Mouse (Mus musculus): Measurements from ENCODE around the gene Cdc14a. TPM values are rescaled to one million over a fixed set of nuclear protein-coding genes. Genes with fewer than 3 reads are reported as not detected.
A peak's percentile ranks its signal among the peaks of the same experiment; 100 is the strongest.
"Not testable (repeated sequence)": the region's sequence is repeated elsewhere in the genome, so short reads cannot be mapped to it uniquely, and the experiment has no call there.

Cdc14a gene
- total RNA-seq, 2 experiments from 2014 or later, result 4.3 to 4.5 TPM

DNA sequence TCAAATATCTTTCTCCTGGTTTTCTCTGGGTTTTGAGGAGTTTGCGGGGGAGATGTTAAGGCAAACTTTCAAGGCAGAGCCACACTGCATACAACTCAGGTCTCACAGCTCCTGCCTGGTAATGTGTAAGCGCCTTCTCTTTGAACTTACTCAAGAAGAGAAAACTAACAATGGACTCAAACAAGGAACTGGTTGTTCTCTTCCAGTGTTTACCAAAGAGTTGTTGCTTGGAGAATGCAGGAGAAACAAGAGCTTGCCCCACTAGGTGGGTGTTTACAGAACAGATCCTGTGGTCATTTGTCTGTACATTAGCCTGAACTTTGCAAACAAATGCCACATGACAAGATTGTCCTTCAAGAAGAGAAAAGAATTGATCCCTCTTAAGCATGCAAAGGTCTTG is 48.4 kb downstream of the Cdc14a start:
- DNase-seq (ENCODE audit: extremely low spot score in 1 of 2, low spot score in 1 of 2), result no peak

DNA sequence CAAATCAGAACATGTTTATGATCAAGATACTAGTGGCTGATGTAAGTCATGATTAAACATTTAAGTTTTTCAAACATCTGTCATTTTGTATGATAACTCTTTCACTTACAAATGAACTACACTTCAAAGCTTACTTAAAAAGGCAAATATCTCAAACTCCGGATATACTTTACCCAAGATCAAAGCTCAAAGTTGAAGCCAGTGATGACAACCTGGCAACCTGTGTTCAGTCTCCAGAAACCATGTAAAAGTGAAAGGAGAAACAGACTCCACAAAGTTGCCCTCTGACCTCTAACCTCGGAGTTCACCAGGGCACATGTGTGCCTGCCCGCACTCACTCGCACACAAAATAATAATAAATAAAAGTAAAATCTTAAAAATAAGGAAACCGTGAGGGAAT is 49.3 kb downstream of the Cdc14a start:
- no peak for DNase-seq (ENCODE audit: extremely low spot score in 1 of 2, low spot score in 1 of 2)

DNA sequence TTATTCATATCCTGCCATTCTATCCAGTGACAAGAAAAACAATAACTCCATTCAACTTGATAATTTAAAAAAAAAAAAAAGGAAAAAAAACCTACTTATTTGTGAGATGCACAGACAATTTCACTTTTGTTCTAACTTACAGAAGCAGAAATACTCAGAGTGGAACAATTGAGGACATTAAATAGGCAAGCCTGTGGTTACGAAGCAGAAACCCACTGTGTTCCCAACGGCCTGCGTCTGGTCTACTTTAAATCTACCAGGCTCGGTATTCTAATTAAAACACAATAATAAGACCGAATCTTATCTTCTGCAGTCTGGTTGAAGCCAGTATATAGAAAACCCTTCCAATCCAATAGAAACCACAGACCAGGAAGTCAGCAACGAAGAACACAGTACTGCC is 50.6 kb downstream of the Cdc14a start:
- no peak for DNase-seq (ENCODE audit: extremely low spot score in 1 of 2, low spot score in 1 of 2)

DNA sequence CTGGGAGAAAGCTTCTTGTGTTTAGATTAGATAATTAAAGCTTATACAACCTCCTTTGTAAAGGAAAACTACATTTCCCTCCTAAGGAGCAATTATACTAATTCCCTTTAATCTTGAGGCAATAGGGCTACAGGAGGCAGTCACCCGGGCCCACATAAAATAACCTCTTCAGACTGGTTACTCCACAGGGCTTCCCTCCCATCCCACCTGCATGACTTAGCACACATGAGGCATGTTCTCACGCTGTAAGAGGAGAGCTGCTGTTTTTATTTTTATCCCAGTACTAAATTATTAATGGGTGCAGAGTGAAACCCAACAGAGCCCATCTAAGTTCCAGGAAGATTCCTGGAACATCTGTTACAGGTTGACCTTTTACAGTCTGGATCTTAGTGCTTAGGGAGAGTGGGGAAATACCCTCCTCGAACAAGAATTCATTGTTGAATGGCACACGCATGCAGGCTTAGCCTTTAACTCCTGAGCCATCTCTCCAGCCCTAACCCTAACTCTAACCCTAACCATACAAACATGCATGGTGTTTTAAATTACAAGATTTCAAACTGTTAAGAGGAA is 54.9 kb downstream of the Cdc14a start:
- DNase-seq (ENCODE audit: extremely low spot score in 1 of 2, low spot score in 1 of 2), result no peak

DNA sequence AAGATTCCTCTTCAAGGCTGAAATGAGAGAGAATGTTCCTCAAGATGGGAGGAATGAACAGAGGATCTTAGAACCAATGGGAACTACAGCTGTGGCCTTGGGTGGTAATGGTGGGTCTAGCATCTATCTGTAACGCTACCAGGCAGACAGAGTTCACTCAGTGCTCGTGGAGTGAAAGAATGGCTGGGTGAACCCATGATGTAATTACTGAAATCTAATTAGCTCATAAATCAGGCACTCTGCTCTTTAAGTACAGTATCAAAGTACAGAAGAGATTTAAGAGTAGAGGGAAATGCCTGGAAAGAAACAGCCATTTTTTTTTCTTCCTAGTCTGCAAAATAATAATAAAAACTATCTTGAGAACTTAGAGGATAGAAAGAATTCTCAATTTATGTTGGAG is 57.7 kb downstream of the Cdc14a start:
- DNase-seq (ENCODE audit: extremely low spot score in 1 of 2, low spot score in 1 of 2), result no peak

DNA sequence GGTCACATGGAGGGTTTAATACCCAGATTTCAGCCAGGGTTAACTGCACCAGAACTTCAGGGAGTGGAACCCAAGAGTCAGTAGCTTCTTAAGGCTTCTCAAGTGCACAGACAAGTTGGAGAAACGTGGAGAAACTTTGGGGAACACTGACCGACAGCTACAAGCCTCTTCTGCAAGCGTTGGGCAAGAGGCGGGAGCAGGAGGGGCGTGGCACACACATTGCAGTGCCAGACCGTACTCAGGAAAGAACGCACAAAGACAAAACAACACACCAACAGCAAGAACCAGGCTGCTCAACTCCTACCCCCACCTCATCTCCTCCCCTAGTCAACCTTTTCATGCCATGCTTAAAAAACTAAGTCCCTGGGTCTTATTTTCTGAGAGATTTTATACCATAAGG is 61.9 kb downstream of the Cdc14a start:
- no peak for DNase-seq (ENCODE audit: extremely low spot score in 1 of 2, low spot score in 1 of 2)

DNA sequence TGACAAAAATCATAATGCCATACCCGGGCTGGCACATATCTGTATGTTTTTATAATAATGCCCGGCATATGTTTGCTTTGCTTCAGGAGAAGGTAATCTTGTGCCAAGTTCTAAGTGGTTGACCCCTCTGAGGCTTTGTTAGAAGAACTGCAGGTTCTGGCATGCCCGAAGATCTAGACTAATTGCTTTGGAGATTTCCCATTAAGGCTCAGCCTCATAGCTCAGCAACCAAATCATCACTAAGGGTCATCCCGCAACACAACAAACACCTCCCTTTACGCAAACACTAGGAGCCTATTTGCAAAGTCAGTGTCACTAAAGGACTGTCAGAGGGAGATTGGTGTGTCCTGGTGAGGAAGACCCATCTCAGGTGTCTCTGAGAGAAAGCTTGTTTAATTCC is 62.7 kb downstream of the Cdc14a start:
- no peak for DNase-seq (ENCODE audit: extremely low spot score in 1 of 2, low spot score in 1 of 2)

DNA sequence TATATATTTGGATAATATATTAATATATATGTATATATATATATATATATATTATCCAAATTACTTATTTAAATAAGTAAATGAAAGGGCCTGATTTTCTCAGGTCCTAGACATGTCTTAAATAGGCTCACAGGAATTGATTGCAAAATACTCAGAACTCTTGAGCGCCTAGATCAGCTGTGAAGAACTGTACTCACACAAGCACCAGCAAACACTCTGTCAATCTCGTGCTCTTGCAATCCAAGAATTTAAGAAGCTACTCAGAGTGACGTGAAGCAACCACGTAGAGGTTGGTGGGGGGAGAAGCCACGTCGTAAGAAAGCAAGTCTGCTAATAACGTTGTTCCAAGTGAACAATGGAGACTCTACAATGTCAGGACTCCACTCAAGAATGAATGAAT is 66.0 kb downstream of the Cdc14a start:
- DNase-seq (ENCODE audit: extremely low spot score in 1 of 2, low spot score in 1 of 2), result no peak

DNA sequence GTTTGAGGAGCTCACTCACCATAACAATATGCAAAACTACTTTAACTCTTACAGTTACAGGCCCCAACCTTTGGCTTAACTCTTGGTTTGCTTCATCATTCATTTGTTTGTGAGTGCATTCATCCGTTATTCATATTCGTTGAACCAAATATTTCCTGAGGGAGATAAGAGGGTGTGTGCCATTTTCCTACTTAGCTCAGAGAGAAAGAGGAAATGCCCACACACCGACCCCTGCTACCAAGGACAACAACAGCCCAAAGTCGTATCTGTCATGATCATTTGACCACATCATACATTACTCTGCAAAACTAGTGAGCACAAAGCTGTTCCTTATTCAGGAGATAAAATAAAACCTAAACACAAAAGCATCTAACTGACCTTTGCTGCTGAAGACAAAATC is 66.7 kb downstream of the Cdc14a start:
- DNase-seq (ENCODE audit: extremely low spot score in 1 of 2, low spot score in 1 of 2), result no peak

DNA sequence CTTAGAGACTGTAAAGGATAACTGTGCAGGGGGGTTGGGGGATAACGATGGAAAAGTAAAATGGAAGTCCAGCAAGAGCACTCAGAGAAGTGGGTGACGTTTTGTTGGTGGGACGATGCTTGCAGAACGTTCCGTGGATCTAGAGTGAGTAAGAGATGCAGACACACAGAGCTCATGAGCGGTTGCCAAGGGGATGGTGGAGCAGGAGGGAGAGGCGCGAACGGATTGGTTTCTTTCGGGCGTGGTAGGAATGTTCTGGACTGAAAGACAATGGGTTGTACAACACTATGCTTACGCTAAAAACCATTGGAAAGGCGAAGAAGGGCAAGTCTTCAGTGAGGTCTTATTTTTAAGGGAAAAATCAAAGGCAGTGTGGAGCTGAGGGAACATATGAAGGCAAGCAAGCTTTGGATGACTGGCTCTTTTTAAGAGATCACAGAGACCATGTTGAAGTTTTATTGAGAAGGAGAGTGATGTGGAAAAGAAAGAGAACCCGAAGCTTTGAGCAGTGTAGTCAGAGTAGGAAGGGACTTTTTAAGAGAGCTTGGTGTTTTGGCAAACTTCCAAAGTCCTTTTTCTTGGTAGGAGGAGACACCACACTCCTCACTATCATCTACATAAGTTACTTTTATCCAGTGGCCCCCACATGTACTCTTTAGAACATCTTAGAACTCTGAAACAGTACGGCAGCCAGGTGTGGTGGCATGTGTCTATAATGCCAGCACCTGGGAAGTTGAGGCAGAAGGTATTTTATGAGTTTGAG is 68.6 kb downstream of the Cdc14a start:
- DNase-seq (ENCODE audit: extremely low spot score in 1 of 2, low spot score in 1 of 2), result no peak

DNA sequence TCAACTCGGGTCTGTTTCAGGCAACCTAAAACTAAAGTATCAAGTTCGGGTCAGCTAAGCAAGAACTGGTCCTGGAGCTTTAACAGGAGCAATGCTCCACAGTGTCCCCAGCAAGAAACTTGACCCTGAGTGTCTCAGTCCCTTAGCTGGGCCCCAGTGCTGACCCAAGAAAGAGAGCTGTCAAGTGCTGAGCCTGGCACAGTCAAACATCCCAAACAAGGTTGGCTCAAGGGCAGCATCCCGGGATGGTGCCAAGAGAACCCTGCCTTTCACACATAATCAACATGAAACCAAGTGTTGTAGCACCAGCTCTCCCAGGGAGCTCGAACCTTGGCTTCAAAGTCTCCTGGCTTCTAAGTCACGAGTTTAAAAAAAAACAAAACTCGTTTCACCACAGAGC is 71.3 kb downstream of the Cdc14a start:
- DNase-seq (ENCODE audit: extremely low spot score in 1 of 2, low spot score in 1 of 2), result no peak

DNA sequence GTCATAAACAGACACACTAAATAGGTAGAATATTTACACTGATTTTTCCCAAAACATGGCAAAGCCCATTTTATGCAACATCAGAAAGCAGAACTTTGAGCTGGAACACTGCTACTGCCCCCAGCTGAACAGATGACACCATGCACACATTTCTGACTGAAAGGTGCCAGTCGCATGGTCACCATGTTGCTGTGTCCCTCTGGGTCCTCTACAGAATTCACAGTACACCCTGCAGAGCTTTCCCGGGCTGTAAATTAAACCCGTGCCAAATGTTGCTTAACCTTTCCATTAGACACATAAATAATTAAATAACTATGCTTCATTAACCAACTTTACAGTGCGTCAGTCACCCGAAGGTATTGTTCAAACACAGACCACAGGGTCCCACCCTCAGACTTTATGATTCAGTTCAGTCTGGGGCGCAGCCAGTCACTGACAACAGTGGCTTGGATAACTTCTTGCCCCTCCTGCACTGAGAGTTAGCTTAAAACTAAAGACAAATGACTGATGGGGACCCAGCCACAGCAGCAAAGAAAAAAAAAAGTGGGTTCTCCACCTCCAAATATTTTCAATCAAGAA is 73.4 kb downstream of the Cdc14a start:
- DNase-seq (ENCODE audit: extremely low spot score in 1 of 2, low spot score in 1 of 2), result no peak

DNA sequence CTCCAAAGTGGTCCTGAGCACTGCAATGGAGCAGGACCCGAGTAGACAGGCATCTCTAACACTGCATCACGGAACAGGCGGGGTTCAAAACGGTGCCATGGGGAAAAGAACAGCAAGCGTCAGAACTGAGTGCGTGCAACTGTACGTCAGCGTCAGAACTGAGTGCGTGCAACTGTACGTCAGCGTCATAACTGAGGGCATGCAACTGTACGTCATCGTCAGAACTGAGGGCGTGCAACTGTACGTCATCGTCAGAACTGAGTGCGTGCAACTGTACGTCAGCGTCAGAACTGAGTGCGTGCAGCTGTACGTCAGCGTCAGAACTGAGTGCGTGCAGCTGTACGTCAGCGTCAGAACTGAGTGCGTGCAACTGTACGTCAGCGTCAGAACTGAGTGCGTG is 76.3 kb downstream of the Cdc14a start:
- not testable (repeated sequence) for DNase-seq (ENCODE audit: extremely low spot score in 1 of 2, low spot score in 1 of 2)

DNA sequence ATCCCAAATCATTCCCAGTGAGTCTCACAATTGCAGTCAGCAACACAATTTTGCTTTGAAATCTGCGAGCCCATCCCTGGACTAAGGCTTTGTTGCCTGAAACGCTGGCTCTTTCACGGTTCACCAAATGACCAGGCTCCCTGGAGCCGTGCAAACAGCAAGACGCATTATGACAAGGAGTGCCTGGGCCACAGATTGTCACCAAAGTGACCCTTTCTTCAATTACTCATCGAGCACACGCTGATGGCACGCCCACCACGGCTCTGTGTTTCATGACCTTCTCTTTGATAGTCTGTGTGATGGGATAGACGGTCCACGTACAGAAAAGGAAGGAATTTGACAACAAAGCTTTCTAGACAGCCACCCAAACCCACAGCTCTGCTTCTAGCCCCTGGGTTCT is 78.6 kb downstream of the Cdc14a start:
- DNase-seq (ENCODE audit: extremely low spot score in 1 of 2, low spot score in 1 of 2), result no peak

DNA sequence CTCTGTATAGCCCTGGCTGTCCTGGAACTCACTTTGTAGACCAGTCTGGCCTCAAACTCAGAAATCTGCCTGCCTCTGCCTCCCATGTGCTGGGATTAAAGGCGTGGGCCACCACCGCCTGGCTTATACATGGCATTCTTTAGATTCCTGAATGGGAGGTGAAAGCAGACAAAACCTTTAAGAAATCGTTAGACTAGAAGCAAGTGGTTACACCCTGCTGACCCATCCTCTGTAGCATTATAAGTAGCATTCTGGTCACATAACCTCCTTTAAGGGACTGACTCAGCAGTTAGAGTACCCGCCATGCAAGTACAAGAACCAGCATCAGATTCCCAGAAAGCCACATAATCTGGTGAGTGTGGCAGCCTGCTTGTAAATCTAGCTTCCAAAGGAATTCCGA is 81.6 kb downstream of the Cdc14a start:
- no peak for DNase-seq (ENCODE audit: extremely low spot score in 1 of 2, low spot score in 1 of 2)

DNA sequence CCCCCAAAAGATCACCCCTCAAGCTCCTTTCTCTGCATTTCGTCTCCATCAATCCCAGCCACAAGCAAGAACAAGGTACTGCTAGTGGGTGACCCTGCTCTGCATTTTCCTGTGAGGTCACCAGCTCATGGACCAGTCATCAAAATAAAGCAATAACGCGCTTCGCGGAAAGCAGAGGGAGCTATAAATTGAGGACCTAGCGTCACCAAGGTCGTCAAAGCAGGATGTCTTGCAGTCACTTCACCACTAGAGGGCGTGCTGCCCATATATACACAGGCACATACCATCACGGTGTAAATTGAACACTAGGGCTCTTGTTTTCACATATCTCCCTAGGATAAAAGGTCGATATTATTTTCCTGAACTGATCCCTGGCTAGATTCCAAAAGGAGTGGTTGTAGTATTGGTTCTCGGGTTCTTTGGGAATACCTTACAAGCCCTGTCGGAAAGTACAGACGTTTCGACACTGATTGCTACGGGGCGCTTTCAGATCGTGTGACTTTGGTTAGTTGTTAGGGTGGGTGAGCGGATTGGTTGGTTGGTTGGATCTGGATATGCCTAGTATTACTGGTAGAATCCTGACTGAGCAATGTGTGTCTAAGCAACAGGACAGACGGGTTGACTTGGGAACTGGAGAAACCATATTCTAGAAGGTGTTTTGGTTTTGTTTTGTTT is 82.7 kb downstream of the Cdc14a start:
- DNase-seq (ENCODE audit: extremely low spot score in 1 of 2, low spot score in 1 of 2), result peak in 1 of 2 experiments; percentile 66

DNA sequence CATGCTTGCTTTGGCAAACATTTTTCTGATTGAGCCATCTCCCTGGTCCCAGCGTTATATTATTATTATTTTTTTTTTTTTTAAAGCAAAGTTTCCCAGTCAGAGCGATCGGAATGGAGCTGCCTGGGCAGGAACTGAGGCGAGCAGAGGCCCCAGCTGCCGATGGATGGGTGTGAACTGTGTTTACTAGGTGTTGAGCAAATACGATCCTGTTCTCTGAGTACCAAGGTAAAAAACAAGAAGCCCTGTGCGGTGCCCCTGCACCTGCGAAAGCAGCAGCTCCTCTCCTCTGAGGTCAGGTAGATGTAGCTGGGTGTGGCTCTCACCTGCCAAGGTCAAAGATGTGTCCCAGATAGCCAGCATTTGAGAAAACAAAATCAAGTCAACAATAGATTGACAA is 83.6 kb downstream of the Cdc14a start:
- DNase-seq (ENCODE audit: extremely low spot score in 1 of 2, low spot score in 1 of 2), result no peak

DNA sequence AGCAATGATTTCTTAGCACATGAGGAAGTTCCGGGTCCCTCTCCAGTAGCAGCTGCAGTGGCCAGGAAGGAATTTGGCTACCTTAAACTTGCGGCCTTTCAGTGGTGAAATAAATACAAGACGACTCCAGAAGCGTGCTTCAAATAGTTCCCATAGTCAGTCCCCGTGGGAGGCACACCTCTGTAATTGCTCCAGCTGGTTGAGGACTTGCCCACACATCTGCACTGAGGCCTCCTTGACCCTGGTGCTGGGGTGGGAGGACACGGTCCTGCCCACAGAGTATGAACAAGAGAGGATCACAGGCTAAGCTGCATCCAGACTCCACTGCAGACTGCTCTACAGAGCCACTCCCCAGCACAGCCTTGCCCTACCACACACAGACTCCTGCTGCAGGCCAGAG is 85.2 kb downstream of the Cdc14a start:
- DNase-seq (ENCODE audit: extremely low spot score in 1 of 2, low spot score in 1 of 2), result no peak

DNA sequence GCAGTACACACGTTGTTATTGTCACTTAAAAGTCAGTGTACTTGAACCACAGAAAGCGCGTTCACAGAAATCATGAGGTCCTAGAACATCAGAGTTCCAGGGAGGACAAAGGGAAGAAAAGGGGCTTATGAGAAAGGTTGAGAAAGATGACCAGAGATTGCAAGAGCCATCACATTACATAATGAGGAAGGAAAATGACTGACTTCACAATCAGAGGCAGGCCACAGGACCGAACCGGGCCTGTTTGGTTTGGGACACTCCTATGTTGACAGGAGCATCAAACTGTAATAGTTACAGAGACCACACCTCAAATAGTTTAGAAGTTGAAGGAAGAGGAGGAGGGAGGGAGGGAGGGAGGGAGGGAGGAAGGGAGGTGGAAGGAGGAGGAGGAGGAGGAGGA is 86.0 kb downstream of the Cdc14a start:
- DNase-seq (ENCODE audit: extremely low spot score in 1 of 2, low spot score in 1 of 2), result no peak

DNA sequence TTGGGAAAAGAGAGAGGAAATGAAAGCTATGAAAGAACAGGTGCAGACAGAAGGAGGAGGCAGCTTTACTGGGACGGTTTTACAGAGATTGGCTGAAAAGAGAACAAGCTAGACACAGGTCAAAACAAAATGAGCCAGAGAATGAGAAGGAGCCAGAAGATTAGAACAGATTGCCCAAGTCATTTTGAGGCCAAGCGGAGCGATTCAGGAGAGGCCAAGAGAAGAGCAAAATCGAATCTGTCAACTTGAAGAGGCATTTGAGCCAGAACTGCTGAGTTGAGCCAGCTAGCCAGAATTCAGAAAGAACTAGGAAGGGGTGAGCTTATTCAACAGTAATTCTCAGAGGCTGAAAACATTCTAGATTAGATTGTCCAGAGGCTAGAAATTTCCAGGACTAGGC is 88.8 kb downstream of the Cdc14a start:
- DNase-seq (ENCODE audit: extremely low spot score in 1 of 2, low spot score in 1 of 2), result no peak

DNA sequence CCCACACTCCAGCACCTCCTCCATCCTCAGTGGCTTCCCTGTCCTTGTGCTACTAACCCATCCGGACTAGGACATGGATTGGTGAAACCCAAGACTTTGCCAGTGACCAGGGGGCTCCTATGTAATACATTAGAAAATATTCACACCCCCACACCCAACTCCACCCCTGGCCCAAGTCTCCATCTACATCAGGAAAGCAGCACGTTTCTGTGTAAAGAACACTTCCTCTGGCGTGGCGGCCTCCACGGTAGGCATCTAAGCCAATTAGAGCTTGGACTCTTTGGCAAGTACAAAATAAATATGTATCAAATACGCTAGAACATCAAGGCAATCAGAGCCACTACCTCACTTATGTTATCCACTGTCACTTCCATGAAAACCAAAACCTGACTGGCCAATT is 90.1 kb downstream of the Cdc14a start:
- DNase-seq (ENCODE audit: extremely low spot score in 1 of 2, low spot score in 1 of 2), result no peak

DNA sequence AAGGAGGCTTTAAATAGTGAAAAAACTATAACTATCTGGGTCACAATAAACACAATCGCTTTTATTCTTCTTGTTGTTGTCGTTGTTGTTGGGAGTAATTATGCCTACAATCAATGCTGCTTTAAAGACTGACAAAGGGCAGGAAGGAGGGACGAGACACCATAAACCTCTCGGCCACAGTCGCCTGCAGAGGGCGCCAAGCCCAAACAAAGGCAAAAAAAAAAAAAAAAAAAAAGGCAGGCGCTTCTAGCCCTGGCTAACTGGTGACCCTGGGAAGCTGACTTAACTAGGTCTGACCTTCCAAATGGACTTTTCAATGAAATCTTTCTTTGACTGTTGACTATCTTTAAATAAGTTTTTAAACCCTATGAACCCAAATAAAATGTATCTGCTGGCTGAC is 90.6 kb downstream of the Cdc14a start:
- DNase-seq (ENCODE audit: extremely low spot score in 1 of 2, low spot score in 1 of 2), result peak in 1 of 2 experiments; percentile 61
